Mouse (Mus musculus): ENCODE data around the gene Nup133.
A peak's percentile ranks its signal among the peaks of the same experiment; 100 is the strongest.

The Nup133 gene

DNA sequence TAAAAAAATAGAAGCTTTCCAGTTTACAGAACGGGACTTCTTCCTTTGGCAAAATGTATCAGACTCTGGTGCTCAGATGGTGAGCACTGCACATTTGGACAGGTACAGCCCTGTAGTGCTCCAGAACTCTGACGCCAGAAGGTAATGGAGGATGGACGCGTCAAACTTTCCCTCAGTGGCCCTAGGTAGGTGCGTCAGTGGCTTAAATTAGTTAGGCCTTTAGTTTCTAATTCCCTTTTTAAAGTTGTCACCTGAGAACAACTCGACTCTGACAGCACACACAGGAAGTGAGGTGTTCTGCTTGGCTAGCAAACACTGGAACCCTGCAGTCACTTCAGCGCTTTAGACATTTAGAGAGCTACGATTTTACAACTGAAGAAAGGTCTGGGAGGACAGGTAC is 4.6 kb upstream of the Nup133 start:
- DNase-seq (ENCODE audit: low spot score) = no peak

DNA sequence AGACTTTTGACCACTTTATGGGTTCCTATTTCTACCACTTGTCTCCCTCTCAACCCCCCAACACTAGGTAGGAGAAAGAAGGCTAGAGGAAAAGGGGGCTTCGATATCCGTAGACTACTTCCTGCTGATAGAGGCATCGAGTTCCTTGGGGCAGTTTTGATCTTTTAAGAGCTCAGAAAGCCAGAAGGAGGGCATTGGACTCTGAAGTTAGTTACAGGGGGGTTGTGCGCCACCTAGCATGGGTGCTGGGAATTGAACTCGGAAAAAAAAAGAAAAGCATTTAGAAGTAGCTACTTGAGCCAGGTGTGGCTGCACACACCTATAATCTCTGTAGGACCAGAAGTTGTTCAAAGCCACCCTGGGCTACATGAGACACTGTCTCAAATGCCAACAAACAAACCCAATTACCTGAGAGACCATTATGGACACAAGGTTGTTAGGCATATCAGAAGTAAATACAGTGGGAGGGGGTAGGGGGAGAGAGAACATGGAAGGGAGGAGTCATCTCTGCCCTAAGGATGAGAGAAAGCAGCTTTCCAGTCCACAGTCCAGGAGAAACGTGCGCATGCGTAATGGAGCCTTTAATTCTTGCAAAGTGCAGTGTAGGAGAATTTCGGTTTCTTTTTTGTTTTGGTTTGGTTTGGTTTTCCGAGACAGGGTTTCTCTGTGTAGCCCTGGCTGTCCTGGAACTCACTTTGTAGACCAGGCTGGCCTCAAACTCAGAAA is 1.2 kb upstream of the Nup133 start:
- peak; percentile 58 for DNase-seq (ENCODE audit: low spot score)

DNA sequence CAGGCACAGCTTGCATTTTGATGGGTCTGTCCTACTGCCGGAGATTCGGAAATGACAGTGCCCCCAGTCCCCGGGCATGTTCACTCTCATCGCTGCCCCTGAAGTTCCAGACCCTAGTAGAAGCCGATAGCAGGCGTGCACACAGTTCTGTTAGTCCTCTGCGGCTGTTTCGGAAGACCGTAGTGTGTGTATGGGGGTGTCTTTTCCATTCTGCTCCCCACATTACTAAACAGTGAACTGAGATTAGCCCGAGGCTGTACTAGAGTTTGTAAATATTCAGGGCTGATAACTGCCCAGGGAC is 571 bp upstream of the Nup133 start:
- DNase-seq (ENCODE audit: low spot score) = no peak

DNA sequence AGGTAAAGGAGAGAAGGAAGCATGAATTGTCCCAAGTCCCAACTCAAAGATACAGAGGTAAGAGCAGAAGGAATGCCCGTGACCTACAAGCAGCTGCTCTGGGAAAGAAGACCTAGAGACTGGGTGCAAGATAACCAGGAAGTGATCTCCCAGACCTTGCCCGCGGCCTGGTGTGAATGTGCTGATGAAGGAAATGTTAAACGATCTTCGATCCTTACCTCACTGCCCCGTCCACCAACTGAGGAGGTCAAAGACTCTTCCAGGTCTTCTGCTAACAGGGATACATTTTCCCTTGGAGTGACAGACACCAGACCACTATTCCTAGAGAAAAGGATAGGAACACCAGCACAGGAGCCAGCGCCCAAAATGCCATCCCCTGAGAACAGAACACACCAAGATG is 20.0 kb downstream of the Nup133 start:
- DNase-seq (ENCODE audit: low spot score) = no peak

DNA sequence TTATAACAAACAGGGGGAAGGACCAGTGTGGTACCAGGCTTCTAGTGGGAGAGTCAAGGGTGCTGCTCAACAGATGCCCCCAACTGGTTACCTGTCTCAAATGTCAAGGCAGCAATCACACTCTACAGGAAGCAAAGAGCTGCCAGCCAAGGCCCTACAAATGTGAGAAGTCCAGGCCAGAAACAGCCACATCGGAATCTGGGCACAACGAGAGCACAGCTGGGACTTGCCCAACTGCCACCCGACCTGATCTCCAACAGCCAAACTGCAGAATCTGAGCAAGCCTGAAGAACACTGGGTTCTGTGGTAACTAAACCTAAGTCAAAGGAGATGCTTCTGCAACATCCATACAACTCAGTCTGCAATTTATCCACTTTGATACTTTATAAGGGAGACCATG is 23.4 kb downstream of the Nup133 start:
- DNase-seq (ENCODE audit: low spot score) = no peak

DNA sequence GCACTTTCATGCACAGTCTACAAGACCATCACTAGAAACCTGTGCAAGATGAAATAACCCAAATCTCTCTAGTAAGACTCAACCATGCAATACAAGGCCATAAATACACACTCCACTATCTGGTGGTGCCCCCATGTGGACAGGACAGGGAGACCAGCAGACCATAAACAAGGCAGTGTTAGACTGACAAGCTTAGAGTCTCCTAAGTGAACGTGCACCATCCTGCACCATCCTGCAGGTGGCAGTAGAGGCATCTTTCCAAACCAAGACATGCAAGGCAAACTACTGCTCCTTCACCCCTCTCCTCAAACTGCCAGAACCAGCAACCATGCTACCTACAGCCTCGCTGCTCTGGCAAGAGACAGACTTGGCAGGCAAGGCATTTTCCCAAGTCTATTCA is 24.3 kb downstream of the Nup133 start:
- DNase-seq (ENCODE audit: low spot score) = peak; percentile 82

DNA sequence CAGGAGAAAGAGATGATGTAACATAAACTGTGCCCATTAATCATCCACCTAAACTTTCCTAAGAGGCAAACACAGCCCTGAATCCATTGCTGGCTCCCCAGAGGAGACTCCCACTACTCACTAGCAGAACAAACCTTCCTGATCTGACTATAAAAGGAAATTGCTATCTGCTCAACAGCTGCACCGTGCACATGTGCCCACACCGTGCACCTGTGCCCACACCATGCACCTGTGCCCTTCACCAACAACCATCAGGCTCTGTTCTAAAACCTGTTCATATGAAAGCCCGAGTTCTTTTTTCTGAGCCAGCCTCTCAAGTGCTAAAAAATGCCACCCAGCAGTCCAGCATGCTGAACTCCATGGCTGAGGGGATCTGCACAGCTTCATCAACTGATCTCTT is 34.4 kb downstream of the Nup133 start:
- DNase-seq (ENCODE audit: low spot score) = no peak

DNA sequence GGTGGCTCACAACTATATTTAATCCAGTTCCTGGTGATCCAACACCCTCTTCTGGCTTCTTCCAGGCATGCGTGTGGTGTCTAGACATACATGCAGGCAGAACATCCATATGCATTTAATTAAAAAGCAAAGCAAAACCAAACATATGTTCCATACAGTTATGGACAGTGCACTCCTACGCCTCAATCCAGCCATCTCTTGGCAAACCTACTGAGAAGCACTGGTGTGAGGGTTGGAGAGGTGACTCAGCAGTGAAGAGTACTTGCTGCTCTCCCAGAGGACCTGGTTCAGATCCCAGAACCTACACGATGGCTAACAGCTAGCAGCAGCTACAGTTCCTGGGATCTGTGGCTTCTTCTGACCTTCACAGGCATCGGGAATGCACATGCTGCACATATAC is 36.8 kb downstream of the Nup133 start:
- no peak for DNase-seq (ENCODE audit: low spot score)

DNA sequence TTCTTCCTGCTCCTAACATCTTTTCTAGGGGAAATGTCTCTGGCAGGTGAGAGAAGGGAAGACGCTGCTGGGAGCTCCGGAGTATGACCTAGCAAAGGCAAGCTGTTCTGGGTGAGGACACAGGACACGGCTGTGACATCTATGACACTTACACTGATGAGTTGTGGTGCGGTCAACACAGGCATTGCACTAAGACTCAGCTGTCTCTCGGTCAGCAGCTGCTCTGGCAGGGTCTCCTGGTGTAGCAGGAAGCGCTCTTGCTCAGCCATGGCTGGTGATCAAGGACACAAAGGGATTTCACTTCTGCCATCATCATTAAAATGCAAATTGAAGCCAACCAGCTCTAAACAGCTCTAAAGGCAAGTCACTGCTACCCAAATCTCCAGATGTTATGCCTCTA is 41.5 kb downstream of the Nup133 start:
- no peak for DNase-seq (ENCODE audit: low spot score)

DNA sequence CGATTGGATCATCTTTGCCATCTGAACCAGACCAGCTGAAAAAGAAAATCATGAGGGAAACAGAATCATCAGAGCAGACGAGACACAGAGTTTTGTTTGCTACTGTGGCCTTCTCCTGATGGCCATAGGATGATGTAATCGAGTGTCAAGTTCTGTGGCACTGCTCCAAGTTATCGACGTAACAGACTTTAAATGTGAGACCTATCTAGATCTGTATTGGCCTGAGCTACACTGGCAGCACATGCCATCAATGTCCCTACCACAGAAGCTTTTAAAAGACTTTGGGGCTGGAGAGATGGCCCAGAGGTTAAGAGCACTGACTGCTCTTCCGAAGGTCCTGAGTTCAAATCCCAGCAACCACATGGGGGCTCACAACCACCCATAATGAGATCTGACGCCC is 46.4 kb downstream of the Nup133 start:
- DNase-seq (ENCODE audit: low spot score) = no peak

DNA sequence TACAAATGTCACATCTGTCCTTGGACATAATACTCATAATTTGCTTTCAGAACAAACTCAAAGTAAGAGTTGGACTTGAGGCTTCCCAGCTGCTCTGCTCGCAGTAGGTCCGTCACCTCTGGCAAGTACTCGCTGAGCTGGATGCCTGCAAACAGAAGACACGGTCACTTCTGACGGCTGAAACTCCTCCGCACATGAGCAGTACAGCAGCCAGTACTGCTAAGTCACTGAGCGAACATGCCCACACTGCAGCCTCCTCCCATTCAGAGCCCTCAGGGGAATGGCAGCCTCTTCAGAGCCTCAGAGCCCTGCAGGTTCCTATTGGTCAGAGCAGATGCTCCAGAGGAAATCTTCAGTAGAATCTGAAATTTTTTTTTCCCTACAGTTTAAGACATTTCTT is 49.7 kb downstream of the Nup133 start:
- no peak for DNase-seq (ENCODE audit: low spot score)

DNA sequence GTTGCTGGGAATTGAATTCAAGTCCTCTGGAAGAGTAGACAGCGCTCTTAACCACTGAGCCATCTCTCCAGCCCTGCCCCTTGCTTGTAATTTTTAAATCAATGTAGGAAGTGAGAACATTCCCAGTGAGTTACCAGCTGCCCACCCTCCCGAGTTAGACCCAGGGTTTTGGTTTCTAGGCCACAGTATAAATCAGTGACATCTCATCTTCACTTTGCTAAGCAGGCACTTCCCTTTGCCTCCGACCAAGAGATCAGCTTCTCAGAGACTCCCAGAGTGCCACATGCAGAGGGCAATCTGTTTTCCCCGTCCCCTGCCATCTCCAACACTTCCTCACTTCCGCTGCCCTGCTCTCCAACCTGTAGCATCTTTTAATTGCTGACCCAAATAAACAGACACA is 50.5 kb downstream of the Nup133 start:
- no peak for DNase-seq (ENCODE audit: low spot score)

DNA sequence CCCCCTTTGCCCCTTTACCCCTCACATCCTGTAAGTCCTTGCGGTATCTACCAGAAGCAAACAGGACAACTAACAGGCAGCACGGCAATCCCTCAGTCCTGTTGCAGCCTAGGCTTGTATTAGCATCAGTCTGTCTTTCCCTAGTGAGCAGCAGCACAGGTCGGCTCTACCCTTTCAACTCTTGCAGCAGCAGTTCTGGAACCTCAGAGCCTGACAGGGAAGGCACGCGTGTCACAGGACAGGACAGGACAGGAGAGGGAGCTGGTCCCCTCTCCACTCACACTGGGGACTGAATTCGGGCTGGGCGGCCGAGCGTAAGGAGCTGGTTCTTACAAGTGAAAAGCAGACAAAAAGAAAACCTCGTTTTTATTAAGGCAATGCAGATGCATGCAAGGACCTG is 52.3 kb downstream of the Nup133 start:
- DNase-seq (ENCODE audit: low spot score) = no peak

DNA sequence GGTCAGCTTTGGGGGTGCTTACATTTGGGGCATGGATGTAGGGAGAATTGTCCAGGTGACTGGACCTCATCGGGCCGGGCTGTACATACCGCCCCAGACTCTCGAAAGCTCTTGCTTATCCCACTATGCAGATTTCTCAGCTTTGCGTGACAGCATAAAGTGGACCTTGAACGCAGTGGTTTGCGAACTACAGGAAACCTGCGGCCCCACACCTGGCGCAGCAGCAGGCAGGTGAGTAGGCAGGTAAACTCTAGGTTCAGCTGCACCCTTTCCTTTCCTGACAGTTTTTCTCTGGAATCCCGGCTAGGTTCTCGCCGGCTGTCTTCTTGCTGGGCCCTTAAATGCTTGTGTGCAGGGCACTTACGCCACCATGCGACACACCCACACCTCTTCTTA is 52.7 kb downstream of the Nup133 start:
- DNase-seq (ENCODE audit: low spot score) = no peak

DNA sequence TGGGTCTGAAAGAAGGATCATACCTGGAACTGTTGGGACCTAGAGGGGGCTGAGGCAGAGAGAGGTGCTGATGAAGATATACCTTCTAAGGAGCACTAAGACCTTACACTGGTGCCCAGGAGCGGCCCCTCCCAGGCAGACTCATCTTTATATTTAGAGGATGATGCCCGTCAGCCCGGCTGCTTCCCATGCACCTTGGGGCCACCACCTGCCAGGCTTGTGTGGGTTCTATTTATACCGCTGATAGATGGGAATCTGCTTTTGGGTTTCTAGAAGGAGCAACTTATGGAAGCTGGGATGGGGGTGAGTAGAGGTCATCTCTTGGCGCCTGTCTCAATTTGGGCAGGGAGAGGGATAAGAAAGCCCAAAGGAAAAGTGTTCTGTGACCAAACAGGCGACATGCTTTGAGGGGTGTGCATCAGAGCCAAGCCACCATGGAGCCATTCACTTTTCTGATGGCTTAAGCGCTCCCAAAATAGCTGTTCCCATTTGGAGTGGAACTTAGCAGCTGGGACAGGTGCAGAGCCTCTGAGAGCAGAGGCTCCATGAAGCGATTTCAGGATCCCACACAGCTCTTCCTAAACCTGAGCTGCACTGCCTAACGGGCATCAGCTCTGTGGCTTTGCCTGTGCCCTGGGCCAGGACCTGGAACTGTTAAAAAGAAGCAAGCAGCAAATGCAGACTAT is 53.2 kb downstream of the Nup133 start:
- no peak for DNase-seq (ENCODE audit: low spot score)

DNA sequence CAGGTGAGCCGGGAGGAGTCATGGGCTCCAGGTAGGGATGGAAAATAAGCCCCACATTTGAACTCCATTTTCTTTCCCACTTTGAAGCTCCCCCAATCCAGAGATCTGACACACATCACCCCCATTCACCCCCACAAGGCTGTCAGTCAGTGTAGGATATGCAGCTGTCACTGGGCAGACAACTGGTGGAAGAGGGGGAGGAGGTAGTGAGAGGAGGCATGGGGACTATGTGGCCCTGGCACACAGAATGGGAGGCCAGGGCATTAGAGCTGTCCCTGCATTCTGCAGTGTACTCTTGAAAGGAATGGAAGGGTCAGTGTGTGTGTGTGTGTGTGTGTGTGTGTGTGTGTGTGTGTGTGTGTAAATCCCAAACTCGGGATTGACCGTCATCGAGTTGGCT is 53.8 kb downstream of the Nup133 start:
- no peak for DNase-seq (ENCODE audit: low spot score)

DNA sequence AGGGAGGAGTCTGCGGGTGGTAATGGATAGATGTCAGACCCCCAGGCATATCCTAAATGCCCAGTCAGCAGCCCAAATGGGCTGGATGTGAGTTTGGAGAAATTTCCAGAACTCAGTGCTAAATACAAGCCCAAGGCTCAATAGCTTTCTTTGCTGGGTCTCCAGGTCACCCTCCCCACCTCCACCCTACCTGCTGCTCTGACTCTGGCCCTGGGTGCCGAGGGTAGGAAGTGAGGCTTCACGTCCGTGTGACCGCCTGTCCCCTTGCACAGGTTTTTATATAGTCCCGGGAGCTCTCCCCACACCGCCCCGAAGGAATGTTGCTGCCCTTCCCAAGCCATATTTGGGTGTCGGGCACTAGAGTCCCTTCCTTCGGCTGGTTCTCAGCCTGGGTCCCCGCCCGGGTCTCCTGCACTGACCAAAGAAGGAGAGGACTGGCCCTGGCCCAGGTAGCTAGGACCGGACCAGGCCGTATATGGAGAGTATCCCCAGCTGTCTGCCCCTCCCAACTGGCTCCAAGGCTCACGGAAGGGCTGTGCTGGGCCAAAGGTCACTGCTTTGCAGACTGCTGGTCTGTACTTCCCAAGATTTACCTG is 54.5 kb downstream of the Nup133 start, which contains the start of gene Acta1:
Gene Acta1, minus strand, starts transcription at position 250 of the 596 bp plus-strand sequence.
- peak; percentile 14 for DNase-seq (ENCODE audit: low spot score)

DNA sequence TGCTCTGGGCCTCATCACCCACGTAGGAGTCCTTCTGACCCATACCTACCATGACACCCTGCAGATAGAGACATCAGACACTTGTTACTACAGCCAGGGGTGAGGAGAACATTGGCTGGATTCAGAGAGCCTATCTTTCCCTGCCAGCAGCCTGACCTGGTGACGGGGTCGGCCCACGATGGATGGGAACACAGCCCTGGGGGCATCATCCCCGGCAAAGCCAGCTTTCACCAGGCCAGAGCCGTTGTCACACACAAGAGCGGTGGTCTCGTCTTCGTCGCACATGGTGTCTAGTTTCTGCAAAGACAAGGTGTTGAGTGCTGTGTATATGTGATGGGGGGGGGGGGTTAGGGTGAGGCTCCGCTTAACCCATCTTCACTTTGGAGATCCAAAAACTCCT is 55.7 kb downstream of the Nup133 start:
- no peak for DNase-seq (ENCODE audit: low spot score)

DNA sequence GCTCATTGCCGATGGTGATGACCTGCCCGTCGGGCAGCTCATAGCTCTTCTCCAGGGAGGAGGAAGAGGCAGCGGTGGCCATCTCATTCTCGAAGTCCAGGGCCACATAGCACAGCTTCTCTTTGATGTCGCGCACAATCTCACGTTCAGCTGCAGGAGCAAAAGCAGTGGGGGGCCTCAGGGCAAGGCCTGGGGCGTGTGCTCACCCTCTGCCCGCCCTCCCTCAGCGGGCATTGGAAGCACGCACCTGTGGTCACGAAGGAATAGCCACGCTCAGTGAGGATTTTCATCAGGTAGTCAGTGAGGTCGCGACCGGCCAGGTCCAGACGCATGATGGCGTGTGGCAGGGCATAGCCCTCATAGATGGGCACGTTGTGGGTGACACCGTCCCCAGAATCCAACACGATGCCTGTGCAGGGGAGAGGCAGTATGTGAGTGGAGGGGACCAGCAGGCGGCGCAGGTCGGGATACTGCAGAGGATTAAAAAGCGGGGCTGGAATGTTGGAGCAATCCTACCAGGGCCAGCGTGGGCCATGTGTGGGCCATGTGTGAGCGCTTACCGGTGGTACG is 56.4 kb downstream of the Nup133 start:
- no peak for DNase-seq (ENCODE audit: low spot score)

DNA sequence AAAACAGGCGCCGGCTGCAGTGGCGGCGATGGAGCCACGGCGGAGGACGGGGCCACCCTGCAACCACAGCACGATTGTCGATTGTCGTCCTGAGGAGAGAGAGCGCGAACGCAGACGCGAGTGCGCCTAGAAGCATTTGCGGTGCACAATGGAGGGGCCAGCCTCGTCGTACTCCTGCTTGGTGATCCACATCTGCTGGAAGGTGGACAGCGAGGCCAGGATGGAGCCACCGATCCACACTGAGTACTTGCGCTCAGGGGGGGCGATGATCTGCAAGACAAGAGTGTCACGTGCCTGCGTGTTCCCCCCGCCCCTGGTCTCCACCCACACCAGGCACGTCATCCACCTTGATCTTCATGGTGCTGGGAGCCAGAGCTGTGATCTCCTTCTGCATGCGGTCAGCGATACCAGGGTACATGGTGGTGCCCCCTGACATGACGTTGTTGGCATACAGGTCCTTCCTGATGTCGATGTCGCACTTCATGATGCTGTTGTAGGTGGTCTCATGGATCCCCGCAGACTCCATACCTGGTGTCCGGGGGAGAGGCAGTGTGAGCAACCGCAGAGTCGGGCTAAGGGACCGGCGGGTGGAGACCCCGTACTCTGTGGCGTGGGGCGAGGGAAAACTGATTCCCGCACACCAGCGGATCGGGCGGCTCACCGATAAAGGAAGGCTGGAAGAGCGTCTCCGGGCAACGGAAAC is 57.0 kb downstream of the Nup133 start:
- no peak for DNase-seq (ENCODE audit: low spot score)

DNA sequence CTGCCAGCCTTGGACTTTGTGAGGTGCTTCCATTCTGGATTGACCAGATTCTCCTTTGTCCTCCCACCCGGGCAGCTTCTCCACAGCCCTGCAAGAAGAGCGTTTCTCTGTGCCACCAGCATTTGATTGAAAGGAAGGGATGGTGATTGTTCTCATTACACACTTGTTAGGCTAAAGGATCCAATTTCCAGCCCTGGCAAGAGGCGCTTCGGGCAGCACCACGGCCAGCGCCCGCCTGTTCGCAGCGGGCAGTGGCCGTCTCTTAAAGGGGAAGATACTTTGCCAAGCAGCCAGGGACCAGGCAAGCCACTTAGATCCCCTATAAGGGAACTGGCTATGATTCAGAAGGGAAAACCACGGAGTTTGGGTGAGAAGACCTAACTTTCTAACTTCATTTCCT is 57.8 kb downstream of the Nup133 start:
- peak; percentile 46 for DNase-seq (ENCODE audit: low spot score)

DNA sequence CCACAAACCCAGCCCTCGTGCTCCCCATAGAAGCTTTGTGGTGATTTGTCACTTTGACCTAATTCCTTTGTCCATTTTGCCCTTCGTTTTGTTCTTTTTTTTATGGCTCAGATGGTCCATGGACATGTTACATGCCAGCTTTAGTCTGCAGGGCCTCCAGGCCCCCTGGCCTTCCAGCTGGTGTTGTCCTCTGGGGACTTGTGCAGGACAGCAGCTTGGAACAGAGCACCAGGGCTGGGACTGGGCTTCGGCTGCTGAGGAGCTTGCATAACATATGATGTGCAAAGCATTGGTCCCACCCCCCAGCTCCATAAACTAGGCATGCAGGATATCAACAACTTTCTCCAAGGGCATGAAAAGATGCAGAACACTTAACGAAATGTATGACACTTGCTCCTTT is 59.3 kb downstream of the Nup133 start:
- DNase-seq (ENCODE audit: low spot score) = no peak

DNA sequence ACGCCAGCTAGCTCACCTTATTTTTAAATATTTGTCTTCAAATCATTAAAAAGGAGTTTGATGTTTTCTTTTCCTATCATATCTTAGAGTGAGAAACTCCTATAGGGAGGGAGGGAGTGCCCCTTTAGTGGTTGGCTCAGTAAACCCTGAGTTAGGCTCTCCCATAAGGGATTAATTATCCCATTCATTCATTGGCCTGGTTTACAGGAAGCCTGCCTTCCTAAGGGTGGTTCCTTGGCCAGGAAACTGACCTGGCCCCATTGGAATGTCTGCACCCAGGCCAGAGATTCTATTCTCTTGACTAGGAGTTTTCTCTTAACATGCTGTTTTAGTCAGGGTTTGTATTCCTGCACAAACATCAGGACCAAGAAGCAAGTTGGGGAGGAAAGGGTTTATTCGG is 61.1 kb downstream of the Nup133 start:
- no peak for DNase-seq (ENCODE audit: low spot score)
